Mouse (Mus musculus) inflammation-experienced regulatory T-cells, adult 6 months (primary cell): ENCODE measurements at regions not wholly inside any gene's neighbourhood (a gene's known extent, or its start where the extent isn't known, plus 50 kb on each side); places are given as distances from the start of the nearest gene placed in this dataset.
A peak's percentile ranks its signal among the peaks of the same experiment; 100 is the strongest.

Experiments used
- ATAC-seq: one replicate; pipeline ENCODE4 v1.8.0; 2017

DNA sequence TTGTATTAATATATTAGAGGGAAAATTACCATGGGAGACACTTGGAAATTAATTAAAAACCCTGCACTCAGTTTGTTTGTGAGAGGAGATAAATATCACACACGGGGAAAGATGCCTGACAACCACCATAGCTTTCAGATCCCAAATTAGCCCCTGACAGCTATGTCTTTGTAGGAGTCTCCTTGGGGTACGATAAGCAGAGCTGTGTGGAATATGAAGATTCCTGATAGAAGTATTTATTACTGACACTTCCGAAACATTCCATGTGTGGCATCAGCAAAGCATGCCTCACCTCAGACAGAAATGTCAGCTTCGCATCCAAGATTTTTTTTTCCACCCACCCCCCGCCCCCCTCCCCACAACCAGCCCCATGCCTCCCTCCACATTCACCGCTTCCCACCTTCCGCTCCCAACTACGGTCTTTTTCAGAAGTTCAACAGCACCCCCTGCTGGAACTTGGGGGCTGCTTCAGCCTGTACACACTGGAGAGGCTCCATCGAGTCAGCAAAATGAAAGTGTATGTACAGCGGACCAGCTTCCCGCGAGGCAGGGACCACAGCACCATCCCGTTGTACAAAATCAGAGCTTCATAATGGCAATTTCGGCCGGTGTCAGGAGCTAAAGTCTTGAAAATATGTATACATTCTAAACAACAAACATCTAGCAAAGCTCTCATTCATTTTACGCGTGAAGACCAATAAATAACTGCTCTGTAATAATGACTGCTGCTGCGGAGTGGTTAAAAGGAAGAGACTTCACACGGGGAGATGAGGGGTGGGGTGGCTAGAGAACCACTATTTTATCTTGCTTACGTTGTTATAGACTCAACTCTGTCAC lies 66.7 kb downstream of the Rwdd3 start:
- ATAC-seq = peak; percentile 70

DNA sequence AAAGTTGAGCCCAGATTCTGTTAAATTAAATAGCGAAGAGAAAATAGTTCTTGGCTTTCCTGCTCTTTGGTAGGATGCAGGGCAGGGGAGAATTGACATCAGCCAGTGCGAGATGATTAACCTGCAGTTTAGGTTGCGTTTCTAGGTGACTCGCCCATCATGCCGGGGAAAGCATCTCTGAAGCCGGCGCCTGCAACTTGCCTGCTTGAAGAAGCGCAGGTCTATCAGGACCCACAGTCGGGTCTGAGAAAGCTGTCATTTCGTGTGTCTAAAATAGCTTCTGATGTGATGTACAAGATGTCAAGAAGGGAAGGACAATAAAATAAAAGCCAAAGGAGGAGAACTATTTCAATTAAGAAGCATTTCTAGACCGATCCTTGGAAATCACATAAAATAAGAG lies 68.6 kb downstream of the Rwdd3 start:
- ATAC-seq = no peak

DNA sequence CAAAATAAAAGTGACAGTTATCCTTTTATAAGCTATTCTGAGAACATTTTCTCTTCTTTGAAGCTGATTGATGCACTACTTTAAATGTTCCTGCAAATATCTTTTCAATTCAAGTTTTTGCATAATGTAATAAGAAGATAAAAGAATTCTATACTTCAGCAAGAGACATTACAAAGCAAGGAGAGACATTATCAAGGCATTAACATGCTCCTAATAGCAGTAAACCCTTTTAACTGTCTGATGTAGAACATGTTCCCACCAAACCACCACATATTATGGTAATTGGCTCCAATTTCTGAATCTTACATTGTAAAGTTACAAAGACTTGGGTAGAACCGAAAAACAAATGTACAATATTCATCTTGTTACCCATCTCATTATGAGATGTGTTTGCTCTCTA lies 69.4 kb downstream of the Rwdd3 start:
- ATAC-seq = no peak

DNA sequence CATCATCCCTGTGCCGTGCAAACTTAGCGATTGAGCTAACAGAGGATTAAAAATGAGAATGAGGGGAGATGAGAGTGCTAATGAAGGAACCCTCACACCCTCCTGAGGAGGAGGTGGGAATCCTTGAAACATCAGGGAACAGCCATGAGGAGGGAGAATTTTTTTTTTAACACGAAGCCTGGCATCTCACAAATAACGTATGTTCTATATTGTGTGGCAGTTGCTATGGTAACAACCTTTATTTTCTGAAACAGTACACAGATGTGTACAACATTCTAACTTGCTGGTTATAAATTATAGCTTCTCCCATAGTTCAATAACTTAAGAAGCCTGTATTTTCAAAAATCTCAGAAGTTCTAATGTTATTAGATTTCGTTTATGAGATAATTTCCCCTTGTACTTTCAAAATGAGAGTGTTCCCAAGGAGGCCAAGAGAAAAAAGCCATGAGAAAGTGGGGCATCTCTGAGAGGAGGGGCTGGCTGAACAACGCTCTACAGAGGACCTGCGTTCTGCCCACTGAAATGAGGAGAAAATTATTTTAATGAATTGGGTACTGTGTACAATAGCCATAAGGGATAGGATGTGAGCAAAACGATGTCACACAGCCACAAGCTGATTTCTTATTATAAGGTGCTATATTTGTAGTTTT lies 71.2 kb downstream of the Rwdd3 start:
- ATAC-seq = no peak

DNA sequence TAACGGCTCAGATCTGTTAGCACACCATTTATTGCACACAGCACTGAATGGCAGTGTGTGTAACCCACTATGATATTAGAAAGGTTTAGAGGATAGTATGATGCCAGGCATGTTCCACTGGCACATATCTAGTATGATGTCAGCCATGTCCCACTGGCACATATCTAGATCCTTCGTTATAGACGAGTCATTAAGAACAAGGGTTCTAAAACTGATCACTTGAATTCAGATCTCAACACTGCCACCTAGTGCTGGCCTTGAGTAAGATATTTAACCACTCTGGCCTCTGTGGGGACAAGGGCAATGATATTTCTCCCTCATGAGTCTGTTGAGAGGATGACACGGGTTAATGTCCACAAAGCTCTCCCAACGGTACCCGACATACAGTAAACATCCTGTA lies 78.0 kb downstream of the Rwdd3 start:
- no peak for ATAC-seq

DNA sequence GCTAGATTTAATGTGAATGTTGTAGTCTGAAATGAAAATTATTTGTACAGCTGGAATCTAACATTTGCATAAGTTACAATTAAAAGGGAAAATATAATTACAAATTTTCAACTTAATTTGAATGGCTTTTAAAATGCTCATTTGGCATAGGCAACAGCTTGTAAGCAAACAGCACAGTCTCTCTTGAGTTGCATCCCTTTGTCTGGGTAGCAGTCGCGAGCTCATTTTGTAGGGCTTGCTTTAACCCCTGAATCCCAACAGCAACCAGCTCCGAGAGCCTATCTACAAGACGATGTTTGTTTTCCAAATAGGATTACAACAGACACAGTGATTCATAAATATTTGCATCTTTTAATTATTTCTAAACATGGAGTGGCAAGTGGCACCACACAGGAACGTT lies 82.8 kb downstream of the Rwdd3 start:
- no peak for ATAC-seq

DNA sequence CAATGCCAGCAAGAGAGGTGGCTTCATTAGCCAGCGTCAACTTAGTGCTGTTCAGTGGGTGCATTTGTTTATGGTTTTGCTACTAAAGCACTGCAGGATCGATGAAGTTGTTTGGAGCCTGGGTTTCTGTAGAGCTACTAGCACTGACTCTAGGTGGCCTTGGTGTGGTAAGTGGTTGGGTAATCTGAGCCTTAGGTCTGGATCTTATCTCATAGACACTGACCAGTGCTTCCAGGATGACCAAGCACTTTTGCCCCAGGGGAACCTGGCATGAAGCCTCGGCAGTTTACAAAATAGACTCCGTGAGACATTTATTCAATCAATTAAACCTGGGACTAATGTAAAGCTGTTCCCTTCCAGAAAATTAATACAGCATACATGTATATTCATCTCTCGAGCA lies 102.8 kb downstream of the Rwdd3 start:
- ATAC-seq = no peak

DNA sequence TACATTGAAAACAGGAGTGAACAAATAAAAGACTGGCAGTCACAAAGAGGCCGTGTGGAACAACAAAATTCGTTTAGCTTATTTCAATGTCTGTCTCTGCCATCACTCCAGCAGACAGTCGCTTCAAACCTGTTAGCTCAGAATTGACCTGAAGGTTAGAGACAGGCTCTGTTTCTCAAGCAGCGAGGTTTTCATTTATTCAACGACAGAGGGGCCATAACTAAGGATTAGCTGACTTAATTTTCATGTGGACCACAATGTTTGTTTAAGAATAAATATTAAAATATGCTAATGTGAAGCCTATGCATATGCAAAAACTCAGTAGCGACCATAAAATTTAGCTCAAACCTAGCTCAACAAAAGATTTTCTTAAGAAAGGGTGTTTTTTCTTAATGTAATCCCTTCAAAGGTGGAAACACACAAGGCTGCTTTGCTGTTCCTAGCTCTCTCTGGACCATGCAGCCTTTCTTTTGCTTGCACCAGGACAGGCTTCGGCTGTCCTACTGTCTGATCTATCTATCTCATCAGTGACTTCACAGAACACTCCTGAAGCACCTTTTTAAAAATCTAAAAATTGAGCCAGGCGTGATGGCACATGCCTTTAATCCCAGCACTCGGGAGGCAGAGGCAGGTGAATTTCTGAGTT lies 135.5 kb downstream of the Rwdd3 start:
- no peak for ATAC-seq

DNA sequence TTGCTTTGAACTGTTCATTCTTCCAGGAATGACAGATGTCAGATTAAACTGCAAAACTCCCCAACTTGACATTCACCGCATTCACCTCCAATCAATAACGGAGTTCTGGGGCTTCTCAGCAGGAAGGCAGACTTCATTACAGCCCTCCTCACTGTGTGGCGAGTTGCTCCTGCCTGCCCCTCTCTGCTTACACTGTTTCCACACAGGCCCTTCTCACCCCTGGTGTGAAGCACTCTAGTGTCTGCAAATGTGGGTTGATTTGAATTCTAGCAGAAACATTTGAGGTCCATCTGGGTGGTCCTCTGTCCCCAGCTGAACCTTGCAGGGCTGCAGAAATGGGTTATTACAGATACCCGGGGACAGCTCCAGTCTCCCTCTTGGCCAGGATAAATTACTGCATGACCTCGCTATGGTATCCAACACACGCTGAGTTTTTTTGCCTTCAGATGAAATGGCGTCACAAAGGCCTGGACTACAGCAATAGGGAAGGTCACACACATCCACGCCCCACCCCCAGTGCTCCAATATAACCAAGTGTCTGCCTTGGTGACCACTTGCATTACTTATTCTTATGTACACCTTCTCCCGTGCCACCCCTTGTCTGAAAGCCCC lies 145.8 kb downstream of the Rwdd3 start:
- ATAC-seq = no peak

DNA sequence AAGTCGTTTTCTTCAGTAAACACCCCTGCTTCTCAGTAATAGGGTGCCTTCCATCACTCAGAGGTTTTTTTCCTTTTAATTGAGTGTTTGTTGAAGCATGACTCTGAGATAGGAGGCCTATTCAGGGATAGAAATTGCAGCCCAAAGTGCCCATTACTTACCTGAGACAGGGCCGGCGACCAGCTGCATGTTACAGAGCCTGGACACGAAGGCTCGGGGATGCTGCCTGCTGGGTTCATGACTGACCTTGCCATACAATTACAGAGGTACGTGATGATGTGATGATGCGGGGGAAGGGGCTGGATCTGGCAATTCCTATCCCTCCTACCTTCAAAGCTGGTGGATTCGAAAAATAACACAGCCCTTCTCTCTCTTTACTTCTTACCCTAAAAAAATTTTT lies 146.7 kb downstream of the Rwdd3 start:
- no peak for ATAC-seq

DNA sequence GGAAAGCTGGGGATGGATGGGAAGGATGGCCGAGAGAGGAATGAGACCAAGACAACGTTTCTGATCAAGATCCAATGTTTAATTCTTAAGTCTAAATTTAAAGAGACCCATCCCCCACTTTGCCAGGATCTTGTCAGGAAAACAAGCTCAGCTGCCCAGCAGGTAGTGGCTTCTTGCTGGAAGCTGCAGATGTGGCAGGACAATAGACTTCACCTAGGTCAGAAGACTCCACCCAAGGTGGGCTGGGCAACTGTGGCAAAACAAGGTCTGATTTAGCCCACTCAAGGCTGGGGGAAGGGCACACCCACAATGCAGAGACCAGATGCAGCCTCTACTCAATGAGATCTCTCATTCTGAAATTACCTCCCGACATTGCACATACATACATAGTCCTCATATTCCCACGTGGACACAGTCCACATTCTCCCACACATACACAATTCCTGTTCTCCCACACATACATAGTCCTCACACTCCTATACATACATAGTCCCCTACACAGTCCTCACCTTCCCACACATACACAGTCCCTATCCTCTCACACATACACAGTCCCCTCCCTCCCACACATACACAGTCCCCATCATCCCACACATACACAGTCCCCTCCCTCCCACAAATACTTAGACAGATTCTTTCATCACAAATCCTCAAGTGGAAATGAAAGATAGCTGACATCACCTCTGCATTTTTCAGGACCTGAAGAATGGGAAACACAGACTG lies 150.2 kb downstream of the Rwdd3 start:
- no peak for ATAC-seq

DNA sequence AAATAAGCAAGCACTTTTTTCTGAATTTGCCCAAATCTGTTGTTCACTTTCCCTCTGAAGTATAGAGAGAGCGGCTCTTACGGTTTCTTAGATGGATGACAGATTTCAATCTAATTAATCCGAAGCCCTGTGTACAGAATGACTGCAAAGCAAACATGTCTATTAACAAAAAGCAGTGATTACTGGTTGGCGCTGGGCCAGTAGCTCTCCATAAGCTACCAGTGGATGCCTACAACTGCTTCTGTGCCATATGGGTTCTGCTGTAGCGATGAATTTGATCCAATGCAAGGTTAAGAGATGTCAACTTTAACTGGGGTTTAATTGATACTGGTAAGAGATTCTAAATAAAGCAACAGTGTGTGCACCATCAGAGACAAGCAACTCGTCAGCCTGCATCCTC lies 162.3 kb downstream of the Rwdd3 start:
- ATAC-seq = no peak

DNA sequence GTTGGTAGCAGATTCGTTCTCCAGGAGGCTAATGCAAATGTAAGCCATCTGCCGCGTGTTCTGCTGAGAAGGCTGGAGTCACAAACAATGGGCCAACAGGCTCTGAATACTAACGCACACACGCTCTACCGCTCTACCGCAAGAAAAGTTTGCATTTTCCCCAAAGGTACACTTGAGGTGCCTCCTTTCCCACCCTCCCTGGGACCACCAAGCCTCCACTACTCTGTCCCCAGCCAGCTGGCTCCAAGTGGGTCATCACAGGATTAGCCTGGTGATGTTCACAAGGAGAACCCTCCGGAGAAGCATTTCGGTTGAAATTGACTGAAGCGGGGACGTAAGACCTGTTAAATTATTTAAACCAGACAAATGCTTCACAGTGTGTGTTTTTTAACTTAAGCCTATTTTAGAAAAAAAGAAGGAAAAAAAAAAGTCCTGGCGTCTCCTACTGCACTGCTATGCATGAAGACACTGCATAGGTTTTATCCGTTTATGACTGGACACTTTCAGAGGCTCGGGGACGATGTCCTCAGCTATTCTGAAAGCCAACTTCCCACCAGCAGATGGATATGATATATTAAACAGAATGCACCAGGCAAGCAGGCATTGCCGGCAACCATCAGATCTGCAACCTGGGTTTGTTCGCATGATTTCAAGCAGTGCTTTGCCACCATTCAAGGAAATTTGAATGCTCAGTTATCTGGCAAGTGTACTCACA lies 187.8 kb downstream of the Rwdd3 start:
- no peak for ATAC-seq

DNA sequence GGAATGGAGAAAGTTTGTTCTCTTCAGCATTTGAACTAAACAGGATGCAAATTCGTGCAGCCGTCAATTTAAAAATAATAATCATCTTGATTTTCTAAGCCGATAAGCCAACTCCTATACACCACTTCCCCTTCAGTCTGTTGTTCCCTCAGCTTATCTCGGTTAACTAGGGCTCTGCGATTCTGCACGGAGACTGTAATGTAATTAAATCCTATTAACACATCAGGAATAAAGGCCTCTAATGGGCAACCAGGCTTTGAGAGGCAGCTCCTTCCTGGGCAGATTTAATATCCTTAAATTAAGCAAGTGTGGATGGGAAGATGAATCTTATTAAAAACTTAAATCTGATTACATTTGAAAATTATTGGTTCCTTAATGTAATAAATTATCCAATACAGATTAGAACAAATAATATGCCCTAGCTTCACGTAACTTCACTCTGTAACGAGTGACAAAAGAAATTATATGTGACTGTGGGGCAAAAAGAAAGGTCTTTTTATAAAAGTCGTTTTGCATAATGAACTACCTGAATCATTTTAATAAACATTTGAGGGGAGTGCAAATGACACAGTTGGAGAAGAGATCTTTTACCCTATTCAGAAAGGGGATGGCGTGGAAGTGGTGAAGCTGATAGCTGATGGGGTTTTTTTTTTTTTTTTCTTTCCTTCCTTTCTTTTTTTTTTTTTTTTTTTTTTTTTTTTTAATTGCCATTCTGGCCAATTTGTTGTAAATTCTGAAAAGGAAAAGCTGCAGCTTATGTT lies 188.5 kb downstream of the Rwdd3 start:
- ATAC-seq = no peak

DNA sequence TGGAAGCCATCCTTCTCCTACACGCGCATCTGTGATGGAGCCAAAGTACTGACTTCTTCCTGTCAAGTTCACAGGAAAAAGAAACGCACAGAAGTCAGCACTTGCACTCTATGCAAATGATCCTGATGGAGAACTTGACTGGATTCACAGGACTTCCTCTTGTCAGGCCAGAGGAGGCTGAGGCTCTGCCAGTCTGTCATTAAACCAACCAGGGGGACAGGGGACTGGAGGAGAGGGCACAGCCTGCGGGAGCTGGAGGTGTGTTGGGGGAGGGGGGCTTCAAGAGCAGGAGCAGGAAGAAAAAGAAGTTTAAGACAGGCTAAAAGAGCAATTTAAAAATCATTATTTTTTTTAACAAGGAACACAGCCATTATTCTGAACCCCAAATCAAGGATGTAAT lies 189.3 kb downstream of the Rwdd3 start:
- no peak for ATAC-seq

DNA sequence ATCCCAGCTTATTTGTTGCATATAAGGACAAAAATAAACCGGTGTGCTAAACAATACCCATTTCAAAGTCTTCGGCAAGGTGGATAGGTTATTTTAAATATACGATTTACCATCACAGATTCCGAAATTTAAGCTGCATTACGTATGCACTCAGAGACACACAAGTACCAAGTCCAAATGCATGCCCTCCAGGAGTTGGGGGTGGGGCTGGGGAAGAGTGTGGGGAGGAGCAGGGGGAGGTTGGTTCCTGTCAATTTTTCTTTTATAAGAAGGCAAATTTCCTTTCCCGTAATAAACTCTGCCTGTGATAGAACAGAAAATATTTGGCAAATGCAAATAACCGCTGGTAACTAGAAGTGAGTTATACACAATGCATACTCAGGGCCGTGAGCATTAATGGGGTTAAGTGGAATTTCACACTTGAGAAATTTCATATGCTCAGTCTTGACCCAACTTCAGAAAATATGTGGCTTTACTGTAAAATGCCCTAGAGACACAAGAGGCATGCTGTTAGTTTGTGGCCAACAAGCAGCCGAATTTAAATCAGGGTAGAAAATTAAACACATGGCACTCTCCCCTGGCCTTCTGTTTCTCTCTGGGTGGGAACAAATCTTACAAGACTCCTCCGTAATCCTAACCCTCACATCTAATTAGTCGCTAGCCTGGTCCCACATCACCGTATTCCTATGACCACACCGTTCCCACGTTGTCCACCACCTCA lies 200.6 kb downstream of the Rwdd3 start:
- no peak for ATAC-seq

DNA sequence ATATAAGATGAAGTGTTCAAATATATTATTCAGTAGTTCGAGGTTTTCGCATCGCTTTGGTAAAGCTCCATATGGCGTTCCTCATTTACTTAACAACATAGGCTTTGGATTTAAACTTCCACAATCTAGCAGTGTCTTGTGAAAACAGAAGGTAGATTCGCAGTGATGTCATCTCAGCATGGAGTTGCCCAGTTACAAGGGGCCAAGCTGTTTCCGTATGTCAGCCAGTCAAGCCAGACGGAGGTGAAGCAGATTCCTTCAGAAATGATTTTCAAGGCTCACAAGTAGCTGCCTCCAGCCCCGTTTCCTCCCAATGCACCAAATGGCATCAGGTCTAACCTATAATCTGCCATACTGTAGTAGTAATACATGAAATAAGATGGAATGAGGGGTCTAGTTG lies 224.6 kb downstream of the Rwdd3 start:
- ATAC-seq = no peak

DNA sequence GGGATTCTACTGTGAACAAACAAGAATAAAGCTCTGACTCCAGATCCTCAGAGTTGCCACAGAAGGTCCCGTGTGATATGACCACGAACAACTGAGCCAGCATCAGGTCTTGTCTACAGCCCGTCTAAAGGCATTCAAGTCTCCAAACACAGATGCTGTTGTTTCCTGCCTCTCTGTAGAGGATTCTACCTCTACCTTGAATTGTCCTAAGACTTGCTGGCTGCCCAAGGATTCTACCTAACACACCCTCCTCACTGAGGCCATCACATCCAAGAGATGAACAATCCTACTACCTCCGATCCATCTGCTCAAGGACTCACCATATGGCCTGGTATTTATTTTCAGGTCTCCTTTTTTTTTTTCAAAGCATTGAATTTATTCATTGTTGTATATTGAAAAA lies 237.1 kb downstream of the Rwdd3 start:
- no peak for ATAC-seq

DNA sequence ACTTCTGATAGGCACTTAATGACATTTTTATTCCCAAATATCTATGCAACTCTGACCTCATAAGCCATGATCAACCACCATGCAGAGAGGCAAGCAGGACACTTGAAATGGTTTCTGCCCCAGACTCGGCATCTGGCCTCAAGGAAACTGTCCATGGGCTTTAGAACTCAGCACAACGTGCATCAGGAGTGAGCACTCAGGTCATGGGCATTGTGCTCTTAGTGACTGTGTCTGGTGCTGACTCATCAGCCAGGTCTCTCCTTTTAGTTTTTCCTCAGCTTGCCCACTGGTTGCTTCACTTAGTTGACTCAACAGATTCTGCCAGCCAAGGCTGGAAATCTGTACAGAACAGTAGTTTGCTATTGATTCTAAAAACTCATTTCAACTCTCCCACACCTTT lies 251.1 kb downstream of the Rwdd3 start:
- no peak for ATAC-seq

DNA sequence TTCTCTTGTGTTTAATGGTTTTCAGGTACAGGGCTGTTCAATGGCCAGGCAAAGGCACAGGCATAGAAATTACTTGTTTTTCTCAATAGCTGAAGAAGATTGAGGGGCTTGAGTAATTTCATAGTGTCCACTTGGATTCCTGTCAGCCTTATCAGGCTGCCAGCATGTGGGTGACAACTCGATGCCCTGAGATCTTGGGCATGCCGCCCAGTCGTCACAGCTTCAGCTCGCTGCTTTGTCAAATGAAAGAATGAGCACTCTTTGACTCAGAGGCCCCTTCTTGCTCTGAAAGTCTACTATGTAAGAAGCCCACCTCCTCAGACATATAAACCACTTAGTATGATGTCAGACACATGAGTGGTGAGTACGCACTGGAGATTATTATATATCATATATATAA lies 272.6 kb downstream of the Rwdd3 start:
- ATAC-seq = no peak

DNA sequence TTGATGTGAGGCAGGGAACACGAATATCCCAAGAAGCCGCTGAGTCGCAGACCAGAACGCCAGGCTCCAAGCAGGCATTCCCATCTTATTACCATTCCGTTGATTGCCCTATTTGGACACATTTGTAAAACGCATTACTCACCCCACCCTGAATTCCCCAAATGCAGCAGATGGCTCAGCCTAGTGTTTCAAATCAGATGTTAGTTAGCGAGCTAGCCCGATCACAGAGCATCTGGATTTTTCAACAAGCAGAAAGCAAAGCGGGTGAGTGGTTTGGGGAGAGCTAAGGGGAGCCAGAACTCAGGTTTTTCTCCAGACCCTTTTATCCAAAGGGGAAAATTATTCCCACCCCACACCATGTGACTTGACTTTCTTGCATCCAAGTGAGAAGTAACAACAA lies 273.2 kb downstream of the Rwdd3 start:
- ATAC-seq = no peak
